Mouse (Mus musculus): ENCODE data around the gene Stk33.

DNA sequence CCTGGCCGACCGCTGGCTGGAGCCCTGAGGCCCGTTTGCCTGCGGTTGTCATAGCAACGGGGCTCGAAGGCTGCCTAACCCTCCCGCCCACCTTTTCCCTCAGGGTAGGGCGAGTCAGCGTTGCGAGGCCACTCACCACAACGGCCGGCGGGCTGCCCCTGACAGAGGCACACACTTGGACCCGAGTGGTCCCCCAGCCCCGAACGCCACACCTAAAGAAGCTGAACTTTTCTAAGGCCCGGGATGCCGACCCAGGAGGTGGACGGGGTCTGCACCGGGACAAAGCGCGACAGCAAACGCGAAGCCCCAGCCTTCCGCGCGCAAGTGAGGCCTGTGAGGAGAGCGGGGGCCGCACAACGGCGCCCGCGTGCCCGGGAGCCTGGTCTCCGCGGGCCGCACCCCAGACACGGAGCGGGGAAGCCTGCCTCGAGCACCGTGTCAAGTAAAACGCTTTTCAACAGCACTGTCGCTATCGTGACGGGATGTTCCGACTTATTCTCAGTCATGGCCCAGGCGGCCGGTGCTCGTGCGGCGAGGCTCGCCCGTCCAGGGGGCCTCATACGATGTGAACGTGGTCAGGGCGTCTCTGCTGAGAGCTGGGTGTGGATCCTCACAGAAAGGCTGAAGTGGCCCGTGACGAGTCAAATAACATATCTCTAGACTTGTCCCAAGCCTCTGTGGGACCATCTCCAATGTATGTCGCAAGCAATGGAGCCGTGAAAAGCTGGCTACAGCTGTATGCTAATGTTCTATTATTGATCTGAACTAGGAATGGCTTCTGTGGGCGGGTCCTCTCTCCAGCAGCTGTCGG is at the start of gene Stk33:
- TF ChIP-seq CTCF (IDR thresholded peaks at IDR 0.05; ENCODE audit: low read depth, low read length): no peak
- TF ChIP-seq POLR2A (IDR thresholded peaks at IDR 0.05; ENCODE audit: insufficient read depth, low read length): no peak
